Mouse (Mus musculus) spleen, postnatal 4 days (tissue): ENCODE results near the gene Trim46.
"Not testable (repeated sequence)": the region's sequence is repeated elsewhere in the genome, so short reads cannot be mapped to it uniquely, and the experiment has no call there.

Experiments used
- DNase-seq, 2 experiments: peaks; one replicate each; pipeline ENCODE4 v3.0.0; 2022; ENCODE audit warnings: low spot score in 2 of 2

Gene Trim46

DNA sequence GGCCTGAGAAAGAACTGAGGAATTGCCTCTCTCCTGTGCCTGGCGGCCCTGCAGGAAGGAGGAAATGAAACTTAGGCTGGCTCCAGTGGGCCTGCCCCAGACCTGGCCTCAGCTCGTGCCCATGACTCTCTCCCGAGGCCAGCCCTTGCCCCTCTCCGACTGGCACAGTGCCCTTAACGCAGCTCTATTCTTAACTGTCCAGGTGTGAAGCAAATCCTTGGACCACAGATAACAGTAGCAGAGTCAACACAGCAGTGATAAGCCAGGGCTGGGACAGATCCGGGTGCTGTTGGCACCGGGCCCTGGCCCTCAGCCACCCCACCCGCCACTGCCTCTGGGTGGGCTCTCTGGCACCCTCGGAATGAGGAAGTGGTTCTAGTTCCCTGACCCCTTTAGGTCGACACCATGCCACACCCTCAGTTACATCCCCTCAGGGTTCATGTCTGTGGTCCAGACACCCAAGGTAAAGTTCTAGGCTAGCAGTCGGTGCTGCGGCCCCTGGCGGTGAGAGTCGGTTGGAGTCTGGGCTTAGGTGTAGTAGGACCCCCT lies 12.5 kb downstream of the Trim46 start:
- DNase-seq: no peak

DNA sequence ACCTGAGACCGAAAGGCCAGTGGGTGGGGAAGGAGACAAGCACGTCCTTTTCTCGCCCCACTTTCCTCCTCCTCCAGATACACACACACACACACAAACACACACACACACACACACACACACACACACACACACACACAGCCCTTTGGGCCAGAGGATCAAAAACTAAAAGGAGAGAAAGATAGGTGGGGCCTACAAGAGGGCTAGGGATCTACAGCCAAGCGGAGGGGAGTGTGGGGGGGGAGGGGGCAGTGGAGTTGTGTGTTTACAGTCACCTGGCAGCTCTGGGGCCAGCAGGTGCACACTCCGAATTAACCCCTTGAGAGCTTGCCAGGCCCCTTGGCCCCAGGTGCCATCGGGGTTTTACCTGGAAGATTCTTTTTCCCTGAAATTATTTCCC lies 13.5 kb downstream of the Trim46 start:
- no peak for DNase-seq

DNA sequence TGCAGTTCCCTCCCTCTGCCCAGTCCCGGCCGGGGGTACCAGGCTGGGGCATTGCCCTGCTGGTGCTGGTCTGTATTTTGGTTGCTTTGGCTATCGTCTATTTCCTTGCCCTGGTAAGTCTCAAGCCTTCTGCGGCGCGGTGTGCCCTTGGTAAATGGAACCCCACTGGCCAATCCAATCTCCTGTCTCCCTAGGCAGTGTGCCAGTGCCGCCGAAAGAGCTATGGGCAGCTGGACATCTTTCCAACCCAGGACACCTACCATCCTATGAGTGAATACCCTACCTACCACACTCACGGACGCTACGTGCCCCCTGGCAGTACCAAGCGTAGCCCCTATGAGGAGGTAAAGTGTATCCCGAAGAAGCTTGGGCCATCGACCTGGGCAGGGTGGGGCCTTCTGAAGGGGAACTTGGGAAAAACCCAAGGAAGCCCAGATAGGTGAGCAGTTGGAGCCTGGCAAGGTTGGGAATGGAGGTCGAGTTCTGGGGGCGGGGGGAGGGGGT lies 14.3 kb downstream of the Trim46 start:
- DNase-seq: no peak

DNA sequence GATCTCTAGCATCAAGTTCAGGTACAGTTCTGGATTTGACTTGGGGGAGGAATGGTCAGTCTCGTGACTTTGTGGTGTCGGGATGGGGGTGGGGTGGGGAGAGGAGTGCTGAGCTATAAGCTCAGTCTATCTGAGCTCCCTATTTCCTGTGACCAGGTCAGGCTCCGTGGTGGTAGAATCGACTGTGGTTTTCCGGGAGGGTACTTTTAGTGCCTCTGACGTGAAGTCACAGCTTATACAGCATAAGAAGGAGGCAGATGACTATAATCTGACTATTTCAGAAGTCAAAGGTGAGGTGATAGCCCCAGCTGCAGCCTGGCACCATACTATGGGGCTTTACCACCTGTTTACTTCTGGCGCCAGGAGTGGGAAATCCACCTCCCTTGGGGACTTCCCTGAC lies 14.8 kb downstream of the Trim46 start:
- no peak for DNase-seq

DNA sequence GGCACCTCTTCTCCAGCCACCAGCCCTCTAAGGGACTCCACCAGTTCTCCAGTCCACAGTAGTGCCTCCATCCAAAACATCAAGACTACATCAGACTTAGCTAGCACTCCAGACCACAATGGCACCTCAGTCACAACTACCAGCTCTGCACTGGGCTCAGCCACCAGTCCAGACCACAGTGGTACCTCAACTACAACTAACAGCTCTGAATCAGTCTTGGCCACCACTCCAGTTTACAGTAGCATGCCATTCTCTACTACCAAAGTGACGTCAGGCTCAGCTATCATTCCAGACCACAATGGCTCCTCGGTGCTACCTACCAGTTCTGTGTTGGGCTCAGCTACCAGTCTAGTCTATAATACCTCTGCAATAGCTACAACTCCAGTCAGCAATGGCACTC lies 15.5 kb downstream of the Trim46 start:
- DNase-seq: no peak

DNA sequence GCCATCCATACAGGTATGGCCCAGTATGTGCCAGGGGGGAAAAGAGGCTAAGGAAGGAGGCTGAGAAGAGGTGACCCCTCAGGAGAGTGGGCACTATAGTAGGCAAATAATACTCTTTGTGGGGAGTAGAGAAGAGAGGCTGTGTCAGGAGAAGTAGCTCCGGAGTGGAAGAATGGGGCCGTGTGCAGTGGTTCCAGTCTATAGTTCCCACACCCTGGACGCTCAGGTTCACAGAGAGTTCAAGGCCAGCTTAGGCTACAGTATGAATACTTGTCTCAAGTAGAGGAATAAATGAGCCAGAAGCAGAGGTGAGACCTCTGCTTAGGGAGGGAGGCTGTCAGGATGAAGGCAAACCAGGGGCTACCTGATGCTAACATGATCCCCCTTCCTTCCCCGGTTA lies 16.8 kb downstream of the Trim46 start:
- DNase-seq: no peak

DNA sequence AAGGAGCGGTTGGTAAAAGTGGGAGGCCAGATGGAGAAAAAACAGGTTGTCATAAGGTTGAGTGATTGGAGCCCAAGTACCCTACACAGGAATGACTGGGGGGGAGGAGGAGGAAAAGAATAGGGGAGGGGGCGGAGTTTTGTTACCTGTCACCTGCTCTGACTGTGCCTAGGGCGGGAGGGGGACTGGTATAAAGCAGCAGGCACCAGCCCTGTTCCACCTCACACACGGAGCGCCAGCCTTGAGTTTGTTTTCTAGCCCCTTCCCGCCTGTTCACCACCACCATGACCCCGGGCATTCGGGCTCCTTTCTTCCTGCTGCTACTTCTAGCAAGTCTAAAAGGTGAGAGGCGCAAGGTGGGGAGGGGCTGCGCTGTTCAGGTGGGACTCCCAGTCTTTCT lies 17.3 kb downstream of the Trim46 start, which contains the start of gene Muc1:
Gene Muc1, plus strand, starts transcription at position 222 of the 400 bp plus-strand sequence.
- DNase-seq: no peak

DNA sequence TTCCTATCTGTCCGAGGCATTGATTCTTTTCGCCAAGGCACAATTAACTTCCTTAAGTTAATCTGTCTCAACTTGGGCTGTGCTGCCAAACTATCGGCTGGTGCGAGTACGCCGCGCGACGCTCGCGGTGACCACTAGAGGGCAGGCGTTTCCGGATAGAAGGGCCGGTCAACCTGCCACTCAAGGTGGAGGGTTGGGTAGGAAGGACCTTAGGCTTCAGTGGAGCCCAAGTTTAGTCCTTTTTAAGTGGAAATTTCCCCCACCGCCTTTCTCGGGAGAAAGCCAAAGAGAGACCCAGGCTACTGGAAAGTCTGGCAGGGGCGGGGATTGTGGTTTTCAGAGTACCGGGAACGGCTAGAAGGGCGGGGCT lies 17.9 kb downstream of the Trim46 start:
- peak; percentile 85 to 95 for DNase-seq

DNA sequence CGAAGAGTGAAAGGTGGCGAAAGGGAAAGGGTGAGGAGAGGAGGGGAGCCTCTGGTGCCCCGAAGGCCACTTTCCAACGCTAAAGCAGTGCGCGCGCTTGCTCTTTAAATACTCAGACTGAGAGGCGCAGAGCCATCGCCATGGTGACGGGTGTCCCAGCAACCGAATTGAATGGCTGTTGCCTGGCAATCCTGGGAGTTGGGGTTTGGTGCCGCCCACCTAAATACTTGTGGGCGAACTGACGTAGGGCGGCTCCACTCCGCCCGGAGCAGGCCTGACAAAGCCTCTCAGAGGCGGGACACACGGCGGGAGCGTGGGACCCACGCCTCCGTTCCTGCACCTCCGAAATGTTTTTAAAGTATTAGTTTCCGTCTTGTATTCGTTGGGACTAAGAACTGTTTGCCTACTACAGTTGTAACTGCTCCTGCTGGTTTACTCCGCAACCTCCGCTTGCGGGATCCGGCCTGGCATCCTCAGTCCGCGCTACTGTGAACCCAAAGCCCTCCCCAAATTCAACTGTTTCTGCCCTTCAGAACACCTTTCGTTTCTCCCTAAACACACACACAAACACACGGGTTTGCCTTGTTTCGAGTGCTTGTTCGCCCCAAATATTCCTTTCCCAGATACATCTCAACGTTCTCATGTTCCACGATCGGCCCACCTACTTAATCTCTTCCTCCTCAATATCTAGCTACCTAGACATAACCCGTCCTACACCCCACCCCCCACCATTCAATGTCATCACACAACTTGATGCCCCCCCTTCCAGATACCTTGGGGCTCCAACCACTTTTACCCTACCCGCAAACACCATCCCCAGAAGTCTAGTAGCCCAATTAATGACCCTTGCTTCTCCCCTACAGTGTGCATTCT lies 18.6 kb downstream of the Trim46 start:
- DNase-seq: peak in 1 of 2 experiments; percentile 36

DNA sequence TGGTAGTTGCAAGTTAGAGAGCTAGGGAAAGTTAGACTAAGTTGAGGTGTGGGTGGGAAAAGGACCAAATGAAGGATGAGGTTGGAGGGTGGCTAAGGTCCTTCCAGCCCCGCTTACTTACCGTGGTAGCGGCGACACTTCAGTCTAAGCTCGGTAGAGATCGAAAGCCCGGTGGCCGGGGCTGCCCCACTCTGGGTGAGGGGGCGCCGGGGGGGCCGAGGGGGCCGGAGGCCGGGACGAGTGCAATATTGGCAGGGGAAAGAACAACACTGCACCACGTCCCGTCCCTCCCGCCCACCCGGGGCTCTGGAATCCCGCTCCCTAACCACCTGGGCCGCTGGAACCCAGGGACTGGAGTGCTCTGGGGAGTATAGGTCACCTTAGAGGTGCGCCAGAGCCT lies 19.2 kb downstream of the Trim46 start, which contains the start of gene Mtx1:
Gene Mtx1, minus strand, starts transcription at position 189 of the 400 bp plus-strand sequence.
- DNase-seq: no peak

DNA sequence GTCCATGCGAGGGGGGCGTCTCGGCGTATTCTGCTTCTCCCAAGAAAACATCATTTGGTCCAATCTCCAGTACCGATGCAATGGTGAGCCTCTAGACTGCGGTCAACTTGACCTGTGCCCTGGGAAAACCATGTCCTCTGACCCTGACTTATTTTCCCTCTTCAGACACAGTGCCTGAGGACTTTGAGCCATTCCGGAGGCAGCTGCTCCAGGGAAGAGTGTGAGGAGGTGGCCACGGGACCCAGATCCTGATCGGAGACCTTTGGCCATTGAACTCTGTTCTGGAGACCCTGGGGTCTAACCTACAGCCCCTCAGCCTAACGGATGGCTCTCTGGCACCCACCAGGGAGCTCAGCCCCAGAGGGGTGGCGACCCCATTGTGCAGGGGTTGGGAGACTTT lies 19.7 kb downstream of the Trim46 start:
- DNase-seq: no peak

DNA sequence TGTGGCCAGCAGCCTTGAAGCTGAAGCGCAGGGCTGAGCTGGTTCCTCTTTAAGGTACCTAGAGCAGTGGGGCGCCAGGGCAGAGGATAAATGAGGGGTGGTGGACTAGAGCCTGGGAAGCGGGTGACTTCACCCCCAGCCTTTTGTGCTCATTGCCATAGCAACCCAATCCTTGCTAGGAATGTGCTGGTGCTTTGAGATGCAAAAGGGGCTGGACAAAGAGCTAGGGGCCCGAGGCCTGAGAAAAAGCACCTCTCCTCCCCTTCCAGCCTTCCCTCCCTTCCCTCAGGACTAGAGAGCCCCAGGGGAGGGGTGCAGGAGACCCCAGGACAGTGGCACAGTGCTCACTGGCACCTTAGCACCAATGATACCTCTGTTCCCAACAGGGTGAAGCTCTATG lies 20.2 kb downstream of the Trim46 start:
- DNase-seq: no peak

DNA sequence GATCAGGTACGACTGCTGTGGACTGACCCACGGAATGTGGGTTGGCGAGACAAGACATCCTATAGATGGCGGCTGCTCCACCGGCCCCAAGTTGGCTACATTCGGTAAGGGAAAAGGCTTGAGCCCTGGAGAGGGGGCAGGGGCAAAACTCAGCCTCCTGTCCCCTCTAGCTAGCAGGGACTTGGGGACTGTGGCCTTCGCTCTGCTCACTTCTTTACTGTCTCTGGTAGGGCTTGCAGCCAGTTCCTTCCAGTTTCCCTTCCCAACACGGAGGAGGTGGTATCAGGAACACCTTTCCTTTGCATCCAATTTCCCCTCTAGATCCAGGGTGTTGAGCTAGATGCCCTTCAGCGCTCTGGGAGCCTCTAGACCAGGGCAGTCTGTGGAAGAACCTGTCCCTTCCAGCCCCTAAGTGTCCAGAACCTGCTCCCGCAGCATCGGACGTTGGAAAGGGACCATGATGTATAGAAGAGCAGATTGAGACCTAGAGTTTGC lies 20.7 kb downstream of the Trim46 start:
- no peak for DNase-seq

DNA sequence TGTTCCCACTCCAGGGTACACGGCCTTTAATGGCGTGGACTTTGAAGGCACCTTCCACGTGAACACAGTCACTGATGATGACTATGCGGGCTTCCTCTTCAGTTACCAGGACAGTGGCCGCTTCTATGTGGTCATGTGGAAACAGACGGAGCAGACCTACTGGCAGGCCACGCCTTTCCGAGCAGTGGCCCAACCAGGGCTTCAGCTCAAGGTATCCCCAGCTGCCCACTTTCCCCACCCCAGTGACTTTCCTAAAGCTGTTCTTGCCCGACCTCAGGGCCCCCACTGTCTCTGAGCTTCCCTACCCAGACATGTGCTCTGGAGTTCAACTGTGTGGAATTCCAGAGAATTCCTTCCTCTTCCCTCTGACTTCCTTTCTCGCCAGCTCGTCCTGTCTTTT lies 21.3 kb downstream of the Trim46 start:
- no peak for DNase-seq

DNA sequence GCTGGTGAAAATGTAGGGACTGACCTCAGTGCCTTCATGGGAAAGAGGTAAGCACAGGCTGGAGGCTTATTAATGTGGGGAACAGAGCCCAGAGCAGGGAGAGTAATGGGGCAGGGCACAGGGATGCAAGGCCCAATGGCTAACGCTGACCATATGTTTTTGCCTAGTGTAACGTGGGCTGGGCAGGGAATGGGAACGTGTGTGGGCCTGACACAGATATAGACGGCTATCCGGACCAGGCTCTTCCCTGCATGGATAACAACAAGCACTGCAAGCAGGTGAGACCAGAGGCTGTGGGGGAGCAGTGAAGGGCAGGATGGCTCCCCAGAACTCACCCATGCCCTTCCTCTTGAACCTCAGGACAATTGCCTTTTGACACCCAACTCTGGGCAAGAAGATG lies 24.9 kb downstream of the Trim46 start:
- DNase-seq: no peak

DNA sequence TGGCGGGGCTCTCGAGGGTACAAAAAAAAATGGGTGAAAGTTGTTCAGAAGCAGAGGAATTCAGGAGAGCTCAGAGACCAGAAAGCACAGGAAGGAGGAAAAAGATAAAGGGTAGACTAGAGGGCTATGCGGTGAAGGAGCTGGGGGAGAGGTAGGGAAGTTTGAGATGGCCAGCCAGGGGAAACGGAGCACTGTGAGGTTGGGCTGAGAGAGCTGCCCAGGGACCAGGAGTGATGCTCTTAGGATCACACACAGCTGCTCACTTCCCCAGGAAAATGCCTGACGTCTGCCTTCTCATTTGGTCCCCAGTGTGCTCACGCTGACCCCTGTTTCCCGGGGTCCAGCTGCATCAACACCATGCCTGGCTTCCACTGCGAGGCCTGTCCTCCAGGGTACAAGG lies 26.6 kb downstream of the Trim46 start:
- no peak for DNase-seq

DNA sequence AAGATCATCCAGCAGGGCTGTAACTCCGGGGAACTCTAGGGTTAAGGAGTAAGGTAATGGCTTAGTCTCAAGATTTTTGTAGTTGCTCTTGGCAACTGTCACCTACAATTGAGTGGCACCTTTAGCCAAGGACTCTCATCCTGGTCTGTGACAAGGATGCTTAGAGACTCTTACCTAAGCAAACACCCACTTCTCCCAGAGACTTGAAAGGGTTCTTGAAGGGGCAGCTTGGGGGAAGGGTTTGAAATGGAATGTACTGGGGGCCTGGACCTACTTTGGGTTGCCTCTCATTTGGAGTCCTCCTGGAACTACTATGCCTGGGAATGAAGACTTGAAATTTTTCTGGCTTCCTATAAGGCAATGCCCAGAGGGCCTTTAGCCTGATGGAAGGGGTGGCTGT lies 27.8 kb downstream of the Trim46 start:
- DNase-seq: no peak

DNA sequence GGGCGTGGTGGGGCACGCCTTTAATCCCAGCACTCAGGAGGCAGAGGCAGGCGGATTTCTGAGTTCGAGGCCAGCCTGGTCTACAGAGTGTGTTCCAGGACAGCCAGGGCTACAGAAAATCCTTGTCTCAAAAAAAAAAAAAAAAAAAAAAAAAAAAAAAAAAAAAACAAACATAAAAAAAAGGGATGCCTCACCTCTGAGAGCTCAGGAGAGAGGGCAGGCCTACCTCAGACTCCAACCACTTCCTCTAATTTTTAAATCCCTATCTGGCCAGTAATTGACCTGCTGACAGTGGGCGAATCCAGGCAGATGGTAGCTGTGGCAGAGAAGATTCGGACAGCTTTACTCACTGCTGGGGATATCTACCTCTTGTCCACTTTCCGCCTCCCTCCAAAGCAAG lies 29.7 kb downstream of the Trim46 start:
- DNase-seq: not testable (repeated sequence)

DNA sequence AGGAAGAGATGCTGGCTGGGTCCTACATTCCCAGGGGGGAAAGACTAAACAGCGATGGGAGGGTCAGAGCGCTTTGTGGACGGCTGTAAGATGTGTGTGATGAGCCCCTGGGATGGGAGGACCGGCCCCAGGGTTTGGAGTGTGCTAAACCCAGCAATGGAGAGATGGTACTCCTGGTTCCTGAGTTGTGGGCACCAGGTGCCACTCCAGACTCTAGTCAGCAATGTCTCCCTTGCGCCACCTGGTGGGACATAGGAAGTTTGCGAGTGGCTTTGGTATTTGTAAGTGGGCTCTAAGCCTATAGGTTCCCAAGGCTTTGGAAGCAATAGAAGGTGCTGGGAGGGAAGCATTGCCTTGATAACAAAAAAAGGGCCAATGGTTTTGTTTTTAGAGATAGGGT lies 30.3 kb downstream of the Trim46 start:
- DNase-seq: peak; percentile 79 to 91

DNA sequence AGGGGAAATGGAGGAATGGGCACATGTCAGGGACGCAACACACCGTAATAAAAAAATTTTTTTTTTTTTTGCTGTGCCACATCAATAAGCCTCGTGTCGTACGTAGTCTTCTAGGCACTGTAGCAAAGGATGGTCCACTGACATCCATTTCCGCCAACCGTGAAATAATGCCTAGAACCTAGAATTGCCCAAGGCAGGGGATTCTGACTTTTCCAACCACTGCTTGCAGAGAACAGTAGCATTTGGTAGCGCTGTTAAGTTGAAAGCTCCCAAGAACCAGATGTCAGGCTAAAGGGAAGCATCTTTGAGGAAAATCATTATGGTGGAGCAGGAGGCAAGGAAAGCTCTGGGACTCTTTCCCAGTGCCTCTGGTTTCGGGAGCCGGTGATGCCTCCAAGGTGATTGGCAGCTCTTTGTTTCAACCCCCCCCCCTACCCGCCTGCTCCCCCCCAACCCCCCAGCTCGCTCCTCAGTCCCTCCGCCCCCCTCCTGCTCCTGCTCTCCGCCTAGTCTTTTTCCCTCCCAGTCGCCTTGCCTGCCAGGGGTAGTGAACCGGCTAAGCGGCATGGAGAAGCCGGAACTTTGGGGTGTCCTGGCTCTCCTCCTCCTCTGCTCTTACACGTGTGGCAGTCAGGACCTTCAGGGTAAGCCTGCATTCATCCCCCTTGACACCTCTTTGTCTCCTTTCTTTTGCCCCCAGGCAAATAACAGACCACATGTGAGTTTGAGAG lies 31.3 kb downstream of the Trim46 start, which contains the start of gene Thbs3:
Gene Thbs3, plus strand, starts transcription at position 500 of the 731 bp plus-strand sequence.
- no peak for DNase-seq

DNA sequence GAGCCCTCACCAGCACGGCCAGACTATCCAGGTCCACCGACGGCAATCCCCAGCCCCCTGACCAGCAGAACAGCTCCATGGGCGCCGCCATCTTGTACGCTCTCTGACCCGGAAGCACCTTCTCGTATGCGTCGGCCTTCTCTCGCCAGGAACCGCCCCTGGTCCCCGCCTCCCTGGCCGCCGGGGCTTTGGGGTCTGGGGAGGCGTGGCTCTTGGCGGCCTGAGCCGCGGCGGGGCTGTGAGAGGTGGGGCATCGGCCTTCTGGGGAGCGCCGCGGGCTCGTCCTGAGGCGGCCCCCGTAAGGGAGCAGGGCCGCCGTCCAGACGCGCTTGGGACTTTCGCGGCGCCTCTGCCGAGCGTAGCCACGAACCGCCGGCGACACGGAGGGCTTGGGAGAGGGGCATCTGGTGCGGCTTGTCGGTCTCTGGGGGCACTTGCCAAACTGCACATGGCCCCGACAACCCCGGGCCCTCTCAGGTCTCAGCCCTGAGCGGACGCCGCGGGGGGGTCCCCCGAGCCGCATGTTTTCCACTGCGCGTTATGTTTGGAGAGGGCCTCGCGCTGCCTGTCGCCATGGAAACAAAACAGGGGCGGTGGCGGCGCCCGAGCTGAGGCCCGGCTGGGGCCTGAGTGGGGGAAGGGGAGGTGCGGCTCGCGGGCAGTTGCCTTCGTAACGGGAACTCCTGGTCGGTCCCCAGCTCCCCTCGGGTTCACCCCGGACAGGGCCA lies 32.1 kb downstream of the Trim46 start:
- DNase-seq: peak; percentile 84 to 91

DNA sequence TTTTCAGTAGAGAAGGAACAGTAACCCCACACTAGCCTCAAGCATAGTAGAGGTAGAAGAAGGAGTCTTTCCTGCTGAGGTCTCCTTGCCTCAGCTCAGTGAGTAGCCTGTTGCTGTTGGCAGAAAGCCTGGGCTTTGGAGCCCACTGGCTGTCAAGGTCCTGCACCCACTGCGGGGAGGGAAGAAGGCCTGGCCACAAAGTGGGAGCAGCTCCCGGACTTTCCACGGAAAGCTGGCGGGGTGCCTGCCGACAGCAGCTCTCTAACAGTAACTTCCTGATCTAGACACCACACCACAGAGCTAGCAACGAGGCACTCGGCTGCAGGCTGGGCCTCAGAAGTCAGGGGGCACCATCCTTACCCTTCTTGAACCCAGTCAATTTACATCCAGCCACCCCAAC lies 35.4 kb downstream of the Trim46 start:
- no peak for DNase-seq
